Mouse (Mus musculus) small intestine, adult 2 months (tissue): ENCODE measurements around the gene Gm8104.
"Not testable (repeated sequence)": the region's sequence is repeated elsewhere in the genome, so short reads cannot be mapped to it uniquely, and the experiment has no call there.

Experiments
- CTCF ChIP-seq: fragments of 200-500 bp; IDR thresholded peaks from 2 replicates; pipeline ENCODE4 v1.5.1; 2012; ENCODE audit warnings: low read depth, mild to moderate bottlenecking, control low read depth, inconsistent platforms, low read length, moderate library complexity, mixed read lengths; ENCODE audit not compliant: insufficient replicate concordance, insufficient read length; ENCODE audit errors: extremely low read depth
- POLR2A ChIP-seq: fragments of 200-500 bp; IDR thresholded peaks from 2 replicates; pipeline ENCODE4 v1.6.1; 2012; ENCODE audit warnings: low read depth, mild to moderate bottlenecking, control low read depth, inconsistent platforms, low read length, moderate library complexity

GRCm38 (mm10) chr14:43126286-43126685 lies 25.9 kb downstream of the Gm8104 start:
- TF ChIP-seq CTCF, POLR2A: not testable (repeated sequence)
